Mouse (Mus musculus) ES-E14 (cell line): ENCODE results near the gene Ndufs2. TPM values are rescaled to one million over a fixed set of nuclear protein-coding genes. Genes with fewer than 3 reads are reported as not detected.

Experiments used
- DNase-seq: peaks from one replicate; pipeline ENCODE4 v3.0.0-alpha.2; 2013; ENCODE audit warnings: low read depth, low spot score
- H3K27ac ChIP-seq: 2 replicates; pipeline ENCODE4 v1.5.1; 2012; ENCODE audit warnings: low read depth, mild to moderate bottlenecking, low read length, moderate library complexity, mixed read lengths; ENCODE audit not compliant: poor library complexity, insufficient read depth, severe bottlenecking
- H3K36me3 ChIP-seq: 2 replicates; pipeline ENCODE4 v1.6.1; 2012; ENCODE audit warnings: mild to moderate bottlenecking, low read length, moderate library complexity, mixed read lengths; ENCODE audit not compliant: control insufficient read depth, poor library complexity, insufficient read depth, severe bottlenecking
- H3K4me1 ChIP-seq, 2 experiments: fragments of 150-350 bp in 1 of 2; sonication (generic) in 1 of 2; 2 replicates each; pipeline ENCODE4 v1.6.1; 2012; ENCODE audit warnings: low read length in 2 of 2, mild to moderate bottlenecking in 1 of 2, mixed read lengths in 1 of 2; ENCODE audit not compliant: control insufficient read depth in 2 of 2, insufficient read depth in 2 of 2, poor library complexity in 1 of 2
- H3K4me3 ChIP-seq, 2 experiments: fragments of 150-350 bp in 1 of 2; sonication (generic) in 1 of 2; 2 replicates each; pipeline ENCODE4 v1.5.1; 2012; ENCODE audit warnings: low read length in 2 of 2, low read depth in 1 of 2, mild to moderate bottlenecking in 1 of 2, mixed read lengths in 1 of 2; ENCODE audit not compliant: insufficient read depth in 1 of 2, poor library complexity in 1 of 2, severe bottlenecking in 1 of 2
- H3K9ac ChIP-seq: 2 replicates; pipeline ENCODE4 v1.6.1; 2012; ENCODE audit warnings: low read depth, mild to moderate bottlenecking, low read length, mixed read lengths; ENCODE audit not compliant: poor library complexity, insufficient read depth, severe bottlenecking
- H3K9me3 ChIP-seq: fragments of 150-350 bp; sonication (generic); 2 replicates; pipeline ENCODE4 v1.6.1; 2012; ENCODE audit warnings: low read depth, mild to moderate bottlenecking, low read length; ENCODE audit not compliant: control insufficient read depth, insufficient read depth
- CHD2 ChIP-seq: IDR thresholded peaks from 2 replicates; pipeline ENCODE4 v1.6.1; 2014; ENCODE audit warnings: mild to moderate bottlenecking, low read depth, low read length, inconsistent platforms
- HCFC1 ChIP-seq: IDR thresholded peaks from 2 replicates; pipeline ENCODE4 v1.6.1; 2012; ENCODE audit warnings: low read length, inconsistent platforms, borderline replicate concordance; ENCODE audit not compliant: insufficient read depth
- MAFK ChIP-seq: IDR thresholded peaks from 2 replicates; pipeline ENCODE4 v1.6.1; 2014; ENCODE audit warnings: mild to moderate bottlenecking, low read depth, low read length, inconsistent platforms; ENCODE audit not compliant: insufficient read depth
- ZC3H11A ChIP-seq: IDR thresholded peaks from 2 replicates; pipeline ENCODE4 v1.6.1; 2012; ENCODE audit warnings: low read depth, mild to moderate bottlenecking, inconsistent platforms, low read length, borderline replicate concordance
- ZNF384 ChIP-seq: IDR thresholded peaks from 2 replicates; pipeline ENCODE4 v1.6.1; 2012; ENCODE audit warnings: low read depth, low read length, inconsistent platforms
- in situ Hi-C, 2 experiments: fragments of 600-800 bp; cut with MboI; formaldehyde crosslinking; loops; one replicate each; pipeline ENCODE4 v1.15.1; 2025; ENCODE audit warnings: low sequenced_read_pairs in 2 of 2, inconsistent platforms in 1 of 2; ENCODE audit not compliant: unreplicated experiment in 2 of 2
- total RNA-seq: library from RNA; depleted of rRNA; stranded (reverse); fragments of 300-350 nt; gene quantifications from 2 replicates; pipeline ENCODE4 v1.2.3, GENCODE M21; 2012

Ndufs2 gene
- total RNA-seq, 1 experiment: 175 TPM

- in situ Hi-C loops: no loop called here
- Histone ChIP-seq H3K36me3 (peaks cover 23% of the 10 kb centered on the region; the same call in 1 of the 2 replicates), H3K4me3 (peak overlapping the region in 1 of 2 experiments; percentile 83; a peak in 1 of 4 replicates), H3K4me1 (peaks cover 0 to 22% of the 10 kb centered on the region in 2 experiments; a peak in 1 of 4 replicates), H3K27ac (no peak overlapping the region), H3K9ac (no peak overlapping the region), H3K9me3 (no peaks in the 10 kb centered on the region)
- no peak for DNase-seq
- TF ChIP-seq ZNF384: no peak
Observed at GRCm38 (mm10) chr1:171282086-171282805, 31.1 kb upstream of the Ndufs2 start.

GRCm38 (mm10) chr1:171281528-171281923 lies 30.3 kb upstream of the Ndufs2 start:
- in situ Hi-C loops: no loop called here
- Histone ChIP-seq H3K9ac (peak overlapping the region; percentile 71), H3K36me3 (peaks cover 26% of the 10 kb centered on the region), H3K4me1 (peaks cover 0 to 19% of the 10 kb centered on the region in 2 experiments; a peak in 1 of 4 replicates), H3K27ac (peak overlapping the region; percentile 14; the same call in 1 of the 2 replicates), H3K4me3 (peak overlapping the region; percentile 68 to 83), H3K9me3 (no peaks in the 10 kb centered on the region)
- TF ChIP-seq CHD2: no peak
- TF ChIP-seq HCFC1: peak; percentile 43; the same call in 1 of the 2 replicates
- DNase-seq: peak; percentile 70

DNA sequence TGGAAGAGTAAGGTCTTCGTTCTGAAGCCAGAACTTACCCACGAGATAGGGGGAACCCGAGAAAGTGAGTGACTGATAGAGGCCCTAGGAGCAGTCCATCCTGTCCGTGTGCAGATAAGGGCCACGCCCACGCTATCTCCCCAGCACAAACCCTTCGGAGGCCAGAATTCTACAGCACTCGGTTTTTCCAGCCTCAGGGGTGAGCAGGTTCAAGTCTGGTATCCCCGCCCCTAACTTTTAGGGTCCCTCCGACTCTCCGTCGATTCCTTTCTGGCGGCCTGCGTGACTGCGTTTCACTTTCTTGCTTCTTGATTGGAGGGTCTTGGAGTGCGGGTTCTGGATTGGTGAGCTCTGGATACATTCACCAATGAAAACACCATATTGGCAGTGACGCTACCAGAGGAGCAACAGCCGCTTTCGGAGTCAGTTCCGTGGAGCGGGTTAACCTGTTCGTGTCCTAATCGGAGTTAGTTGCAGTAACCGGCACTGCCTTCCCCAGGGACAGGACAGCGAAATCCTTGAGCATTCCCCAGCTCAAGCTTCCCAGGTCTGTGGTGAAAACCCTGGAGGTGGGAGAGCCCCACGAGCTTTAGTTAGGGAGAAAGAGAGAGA lies 29.8 kb upstream of the Ndufs2 start, which contains the start of gene Ppox:
Gene Ppox, minus strand, starts transcription at position 271 of the 612 bp plus-strand sequence.
- Histone ChIP-seq H3K36me3 (peaks cover 30% of the 10 kb centered on the region), H3K9ac (peak within 1 kb of the TSS; percentile 71), H3K9me3 (no peaks in the 10 kb centered on the region), H3K27ac (peak within 1 kb of the TSS; percentile 14; the same call in 1 of the 2 replicates), H3K4me1 (peaks cover 0 to 15% of the 10 kb centered on the region in 2 experiments; a peak in 1 of 4 replicates), H3K4me3 (peak within 1 kb of the TSS; percentile 68 to 83)
- peak; percentile 93 for DNase-seq
- in situ Hi-C loops: no loop called here
- TF ChIP-seq ZC3H11A (no peak), ZNF384 (no peak), MAFK (no peak), CHD2 (no peak), HCFC1 (no peak)

DNA sequence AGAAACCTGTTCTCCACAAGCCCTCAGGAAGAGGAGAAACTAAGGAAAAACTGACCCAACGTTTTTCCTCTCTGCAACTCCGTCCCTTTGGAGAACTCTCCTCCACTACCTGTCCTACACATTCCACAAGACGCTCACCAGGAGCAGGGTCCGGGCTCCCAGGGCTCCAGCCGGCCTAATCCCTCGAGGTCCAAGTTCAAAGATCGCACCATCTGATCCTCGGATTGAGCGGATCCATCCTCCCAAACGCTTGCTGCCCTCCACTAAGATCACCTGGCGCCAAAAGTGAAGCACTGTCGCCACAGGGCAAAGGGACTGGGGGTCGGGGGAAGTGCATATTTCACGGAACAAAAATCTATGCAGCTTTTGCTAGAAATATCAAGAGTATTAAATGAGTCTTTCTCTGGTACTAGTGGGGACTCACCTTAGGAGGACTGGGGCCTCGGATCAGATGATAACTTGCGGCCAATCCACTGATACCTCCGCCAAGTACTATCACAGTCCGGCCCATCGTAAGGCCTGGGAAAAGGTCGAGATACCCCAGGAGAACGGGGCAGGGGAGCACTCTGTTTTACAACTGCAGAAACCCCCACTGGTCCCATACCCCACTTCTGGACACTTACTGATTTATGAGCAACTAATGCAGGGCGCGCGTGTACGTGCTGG lies 29.2 kb upstream of the Ndufs2 start:
- Histone ChIP-seq H3K36me3 (peaks cover 32% of the 10 kb centered on the region), H3K4me1 (peaks cover 0 to 11% of the 10 kb centered on the region in 2 experiments; a peak in 1 of 4 replicates), H3K9ac (peak overlapping the region; percentile 65), H3K9me3 (no peaks in the 10 kb centered on the region), H3K27ac (no peak overlapping the region), H3K4me3 (peak overlapping the region; percentile 63 to 71)
- in situ Hi-C loops: no loop called here
- DNase-seq: no peak
- TF ChIP-seq HCFC1 (no peak), CHD2 (no peak), MAFK (no peak), ZNF384 (no peak), ZC3H11A (no peak)
